Mouse (Mus musculus): Measurements from ENCODE around the gene Ctcf.
A peak's percentile ranks its signal among the peaks of the same experiment; 100 is the strongest.

The Ctcf gene

DNA sequence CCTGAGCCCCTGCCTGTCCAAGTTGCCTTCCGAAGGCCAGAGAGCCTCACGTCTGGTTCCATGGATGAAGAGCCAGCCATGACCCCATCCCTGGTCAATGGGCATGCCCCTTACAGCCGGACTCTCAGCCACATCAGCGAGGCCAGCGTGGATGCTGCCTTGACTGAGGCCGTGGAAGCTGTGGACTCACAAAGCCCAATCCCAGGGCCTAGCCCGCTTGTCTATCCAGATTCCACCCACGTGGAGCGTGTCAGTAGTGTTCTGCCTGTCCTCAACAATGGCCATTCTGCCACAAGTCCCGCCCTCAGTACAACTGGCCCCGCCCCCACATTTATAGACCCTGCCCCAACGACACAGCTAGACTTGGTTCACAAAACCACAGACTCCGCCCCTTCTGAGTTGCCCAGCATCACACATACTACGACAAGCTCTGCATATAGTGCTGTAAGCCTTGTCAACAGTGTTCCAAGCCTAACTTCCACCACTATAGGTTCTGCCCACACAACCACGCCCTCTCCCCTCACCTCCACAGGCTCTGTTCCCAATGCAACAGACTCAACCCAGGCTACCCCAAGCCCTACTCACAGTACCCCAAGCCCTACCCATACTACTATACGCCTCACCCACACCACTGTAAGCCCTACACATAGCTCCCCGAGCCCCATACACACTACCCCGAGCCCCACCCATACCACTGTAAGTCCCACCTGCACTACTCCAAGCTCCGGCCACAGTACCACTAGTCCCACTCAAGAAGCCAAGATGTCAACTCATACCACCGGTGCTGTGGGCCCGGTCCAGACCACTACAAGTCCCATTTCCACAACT is 18.7 kb upstream of the Ctcf start:
- DNase-seq (ENCODE audit: low read depth, low spot score): no peak

DNA sequence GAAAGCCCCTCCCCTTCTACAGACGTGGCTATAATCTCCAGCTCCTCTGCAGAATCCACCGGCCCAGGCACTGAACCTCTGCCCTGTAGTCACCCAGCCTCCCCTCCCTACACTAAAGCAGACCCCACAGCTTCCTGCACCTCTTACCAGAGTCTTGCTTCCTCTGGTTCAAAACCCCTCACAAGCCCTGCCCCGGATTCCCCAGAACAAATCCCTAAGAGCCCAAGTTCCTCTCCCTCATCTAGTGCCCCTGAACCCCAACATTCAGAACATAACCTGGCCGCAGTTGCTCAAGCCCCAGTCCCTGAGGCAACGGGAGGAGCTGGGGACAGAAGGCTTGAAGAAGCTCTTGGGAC is 18.1 kb upstream of the Ctcf start:
- no peak for DNase-seq (ENCODE audit: low read depth, low spot score)

DNA sequence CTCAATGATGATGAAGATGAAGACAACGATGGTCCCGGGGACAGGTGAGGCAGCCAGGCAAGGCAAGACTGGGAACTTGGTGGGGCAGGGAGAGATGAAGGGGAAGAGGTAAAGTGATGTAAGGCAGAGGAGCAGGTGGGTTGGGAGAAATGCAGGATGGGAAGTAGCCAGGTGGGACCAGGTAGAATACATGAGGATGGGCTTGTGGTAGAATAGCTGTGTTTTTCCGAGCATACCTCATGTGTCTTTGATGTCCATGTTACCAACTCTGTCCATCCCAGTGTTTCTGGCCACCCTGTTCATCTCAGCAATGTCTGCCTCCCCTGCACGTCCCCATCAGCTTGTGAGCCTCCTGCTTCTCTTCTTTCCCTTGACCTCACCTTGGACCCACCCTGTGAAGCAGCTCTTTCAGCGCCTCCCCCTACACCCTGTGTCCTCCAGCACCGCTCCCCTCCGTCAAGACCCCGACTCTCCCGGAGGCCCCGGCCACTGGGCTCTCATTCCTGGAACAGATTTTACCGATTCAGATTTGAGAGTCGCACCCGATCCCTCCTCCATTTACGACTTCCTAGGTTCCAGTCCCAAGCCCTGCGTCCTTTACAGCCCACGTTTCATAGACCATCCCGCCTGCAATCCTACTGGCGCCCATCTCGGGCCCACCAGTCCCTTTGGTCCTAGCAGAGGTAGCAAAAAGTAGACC is 17.3 kb upstream of the Ctcf start:
- DNase-seq (ENCODE audit: low read depth, low spot score): no peak

DNA sequence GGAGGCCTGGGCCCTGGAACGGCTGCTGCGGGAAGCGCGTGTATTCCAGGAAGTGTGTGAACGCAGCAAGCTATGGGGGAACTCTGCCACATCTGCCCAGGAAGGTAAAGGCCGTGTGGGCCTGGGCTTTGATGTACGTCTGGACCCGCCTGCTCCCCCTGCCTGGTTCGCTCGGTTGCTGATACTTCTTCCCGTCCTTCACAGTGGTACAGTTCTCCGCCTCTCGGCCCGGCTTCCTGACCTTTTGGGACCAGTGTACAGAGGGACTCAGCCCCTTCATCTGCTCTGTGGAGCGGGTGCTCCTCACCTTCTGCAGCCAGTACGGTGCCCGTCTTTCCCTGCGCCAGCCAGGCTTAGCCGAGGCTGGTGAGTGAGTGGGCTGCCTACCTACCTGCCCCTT is 16.2 kb upstream of the Ctcf start:
- no peak for DNase-seq (ENCODE audit: low read depth, low spot score)

DNA sequence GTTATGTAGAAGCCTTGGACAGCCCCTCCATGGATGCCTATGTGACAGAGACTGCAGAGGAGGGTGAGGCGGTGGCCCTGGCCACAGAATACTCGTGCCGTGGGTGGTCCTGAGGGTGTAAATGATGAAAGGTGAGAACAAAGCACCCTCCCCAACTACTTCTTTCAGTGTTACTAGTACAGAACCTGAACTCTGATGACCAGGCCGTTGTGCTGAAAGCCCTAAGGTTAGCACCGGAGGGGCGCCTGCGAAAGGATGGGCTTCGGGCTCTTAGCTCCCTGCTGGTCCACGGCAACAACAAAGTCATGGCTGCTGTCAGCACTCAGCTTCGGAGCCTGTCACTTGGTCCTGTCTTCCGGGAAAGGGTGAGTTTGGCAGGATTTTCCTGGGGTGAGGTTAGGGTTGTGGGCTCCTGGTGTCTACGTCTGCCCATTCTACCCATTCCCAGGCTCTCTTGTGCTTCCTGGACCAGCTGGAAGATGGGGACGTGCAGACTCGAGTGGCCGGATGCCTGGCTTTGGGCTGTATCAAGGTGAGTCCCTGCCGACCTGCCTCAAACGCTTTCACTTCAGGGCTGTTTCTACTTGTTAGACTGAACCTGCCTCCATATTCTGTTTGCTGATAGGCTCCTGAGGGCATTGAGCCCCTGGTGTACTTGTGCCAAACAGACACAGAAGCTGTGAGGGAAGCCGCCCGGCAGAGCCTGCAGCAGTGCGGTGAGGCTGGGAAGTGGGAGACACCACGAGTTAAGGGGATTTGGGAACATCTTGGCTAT is 15.2 kb upstream of the Ctcf start:
- DNase-seq (ENCODE audit: low read depth, low spot score): no peak

DNA sequence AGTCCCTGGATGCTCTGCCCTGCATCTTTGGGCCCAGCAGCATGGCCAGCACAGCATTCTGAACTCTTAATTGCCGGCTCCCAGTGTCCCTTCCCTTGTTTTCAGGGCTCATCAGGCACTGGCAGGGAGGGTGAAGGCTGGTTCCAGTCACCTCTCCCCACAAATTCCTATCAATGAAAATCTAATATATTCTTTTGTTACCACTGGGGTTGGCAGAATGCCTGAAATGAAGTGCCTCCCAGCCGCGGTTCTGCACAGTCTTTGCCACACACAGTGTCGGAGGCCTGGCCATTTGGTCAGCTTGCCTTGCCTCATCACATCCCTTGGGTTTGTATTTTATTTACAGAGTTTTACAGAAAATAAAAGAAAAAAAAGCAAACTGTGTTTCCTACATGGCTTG is 14.5 kb upstream of the Ctcf start:
- no peak for DNase-seq (ENCODE audit: low read depth, low spot score)

DNA sequence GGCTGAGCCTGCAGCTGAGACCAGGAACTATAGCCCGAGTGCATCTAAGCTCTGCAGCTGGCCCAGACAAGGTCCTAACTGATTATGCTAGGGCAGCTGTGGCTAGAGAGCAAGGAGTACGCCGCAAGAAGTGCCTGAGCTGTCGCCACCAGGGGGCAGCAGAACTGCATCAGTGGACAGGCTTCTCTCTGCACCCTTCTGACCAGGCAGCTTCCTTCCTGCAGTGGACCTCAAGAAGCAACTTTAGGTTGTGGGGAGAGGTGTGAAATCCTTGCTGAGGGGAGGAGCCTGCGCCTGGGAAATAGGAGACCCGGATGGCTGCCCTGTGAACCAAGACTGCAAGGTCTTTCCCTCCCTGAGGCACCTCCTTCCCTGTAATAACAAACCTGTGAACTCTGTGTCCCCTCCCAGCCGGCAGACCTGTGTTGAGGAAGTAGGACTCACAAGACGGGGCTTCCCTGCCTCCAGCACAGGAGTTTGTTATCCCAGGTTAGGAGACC is 13.9 kb upstream of the Ctcf start:
- DNase-seq (ENCODE audit: low read depth, low spot score): peak; percentile 78

DNA sequence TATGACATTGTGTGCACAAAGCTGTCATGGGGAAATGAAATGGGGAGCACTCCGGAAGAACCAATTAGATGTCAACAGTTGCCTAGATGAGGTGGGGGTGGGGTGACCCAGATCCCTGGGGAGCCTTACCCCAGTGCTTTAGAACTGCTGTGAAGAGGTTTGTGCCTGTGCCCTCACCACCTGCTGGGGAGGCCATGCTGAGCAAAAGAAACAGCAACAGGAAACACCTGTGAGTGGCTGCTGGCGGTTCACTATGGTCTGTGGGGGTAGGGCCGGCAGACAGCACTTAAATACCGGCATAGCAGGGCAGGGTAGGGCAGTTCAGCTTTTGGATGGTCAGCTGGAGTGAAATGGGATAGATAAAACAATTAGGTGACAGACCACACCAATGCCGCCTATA is 13.2 kb upstream of the Ctcf start:
- DNase-seq (ENCODE audit: low read depth, low spot score): no peak

DNA sequence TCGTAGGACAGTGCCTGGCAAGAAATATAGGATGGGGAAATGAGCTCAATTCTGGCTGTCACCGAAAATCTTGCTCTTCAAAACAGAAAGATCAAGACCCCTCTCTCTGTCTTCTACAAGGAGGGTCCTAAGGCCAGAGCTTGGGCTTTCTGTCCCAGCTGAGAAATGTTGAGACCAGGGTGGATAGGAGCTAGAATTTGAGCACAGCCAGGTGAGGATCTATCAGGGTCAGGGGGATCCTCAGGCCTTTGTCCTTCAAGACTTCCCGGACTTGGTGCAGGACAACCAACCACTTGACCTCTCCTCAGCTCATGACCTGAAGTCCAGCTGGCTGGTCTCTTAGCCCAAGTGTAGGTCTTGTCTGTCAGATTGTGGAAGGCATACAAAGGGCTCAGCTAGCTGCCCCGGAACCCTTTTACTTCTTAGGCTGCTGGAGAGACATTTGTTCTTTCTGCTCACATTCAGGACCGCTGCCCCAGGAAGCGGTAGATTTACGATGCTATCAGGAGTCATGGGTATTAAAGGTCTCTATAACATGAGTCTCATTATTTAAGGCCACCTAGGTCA is 12.6 kb upstream of the Ctcf start:
- DNase-seq (ENCODE audit: low read depth, low spot score): no peak

DNA sequence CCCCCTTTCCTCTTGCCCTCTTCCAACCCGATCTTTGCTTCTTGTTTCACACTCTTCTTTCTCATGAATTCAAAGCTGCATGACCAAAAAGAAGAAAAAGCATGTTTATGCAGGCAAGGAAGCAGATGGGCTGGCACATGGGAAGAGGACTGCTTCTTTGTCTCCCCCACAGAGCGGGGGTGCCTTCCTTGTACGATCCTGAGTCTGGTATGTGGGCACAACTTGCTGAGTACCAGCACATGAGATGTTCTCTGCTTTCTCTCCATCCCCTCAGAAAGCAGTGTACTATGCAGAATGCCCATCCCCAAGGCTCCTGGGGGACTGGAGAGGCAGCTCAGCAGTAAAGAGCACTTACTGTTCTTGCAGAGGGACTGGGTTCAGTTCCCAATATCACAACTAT is 12.0 kb upstream of the Ctcf start:
- no peak for DNase-seq (ENCODE audit: low read depth, low spot score)

DNA sequence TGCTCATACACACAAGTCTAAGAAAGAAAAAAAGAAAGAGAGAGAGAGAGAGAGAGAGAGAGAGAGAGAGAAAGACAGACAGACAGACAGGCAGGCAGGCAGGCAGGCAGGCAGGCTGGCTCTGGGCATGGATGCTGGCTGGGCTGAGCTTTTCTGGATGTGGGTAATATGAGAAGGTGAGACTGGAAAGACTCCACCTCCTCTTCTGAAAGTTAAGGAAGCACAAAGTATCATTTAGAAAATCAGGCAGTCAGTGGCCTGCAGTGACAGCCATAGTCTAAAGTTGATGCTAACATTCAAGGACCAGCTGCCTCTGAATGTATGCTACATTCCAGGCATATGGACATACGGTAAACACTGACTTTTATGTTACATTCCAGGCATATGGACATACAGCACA is 11.5 kb upstream of the Ctcf start:
- no peak for DNase-seq (ENCODE audit: low read depth, low spot score)

DNA sequence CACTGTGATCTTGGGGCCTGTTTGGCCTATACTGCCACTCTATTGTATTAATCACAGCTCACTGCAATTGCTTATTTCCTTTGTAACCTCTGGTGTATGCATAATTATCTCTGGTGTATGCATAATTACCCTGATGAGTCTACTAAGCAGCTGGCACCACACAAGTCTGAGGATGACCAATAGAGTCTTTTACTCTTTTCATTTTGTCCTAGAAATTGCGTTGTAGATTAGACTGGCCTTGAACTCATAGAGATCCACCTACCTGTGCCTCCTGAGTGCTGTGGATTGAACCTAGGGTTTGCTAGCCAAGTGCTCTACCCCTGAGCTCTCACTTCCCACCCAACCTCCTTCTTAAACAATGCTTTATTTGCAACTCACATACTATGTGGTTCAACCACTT is 10.3 kb upstream of the Ctcf start:
- no peak for DNase-seq (ENCODE audit: low read depth, low spot score)

DNA sequence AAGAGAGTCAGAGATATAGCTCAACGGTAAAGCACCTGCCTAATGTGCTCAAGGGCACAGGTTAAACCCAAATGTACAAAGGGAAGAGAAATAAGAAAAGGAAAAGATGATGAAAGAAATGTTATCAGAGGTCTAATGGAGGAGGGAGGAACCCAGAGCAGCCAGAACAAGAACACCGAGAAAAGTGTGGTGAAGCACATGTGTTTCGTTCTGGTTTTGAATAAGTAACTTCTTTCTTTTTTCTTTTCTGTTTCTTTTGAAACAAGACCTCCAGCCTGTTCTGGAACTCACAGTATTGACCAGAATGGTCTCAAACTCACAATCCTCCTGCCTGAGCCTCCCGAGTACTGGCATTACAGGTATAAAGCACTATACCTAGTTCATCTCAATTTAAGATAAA is 7.0 kb upstream of the Ctcf start:
- no peak for DNase-seq (ENCODE audit: low read depth, low spot score)

DNA sequence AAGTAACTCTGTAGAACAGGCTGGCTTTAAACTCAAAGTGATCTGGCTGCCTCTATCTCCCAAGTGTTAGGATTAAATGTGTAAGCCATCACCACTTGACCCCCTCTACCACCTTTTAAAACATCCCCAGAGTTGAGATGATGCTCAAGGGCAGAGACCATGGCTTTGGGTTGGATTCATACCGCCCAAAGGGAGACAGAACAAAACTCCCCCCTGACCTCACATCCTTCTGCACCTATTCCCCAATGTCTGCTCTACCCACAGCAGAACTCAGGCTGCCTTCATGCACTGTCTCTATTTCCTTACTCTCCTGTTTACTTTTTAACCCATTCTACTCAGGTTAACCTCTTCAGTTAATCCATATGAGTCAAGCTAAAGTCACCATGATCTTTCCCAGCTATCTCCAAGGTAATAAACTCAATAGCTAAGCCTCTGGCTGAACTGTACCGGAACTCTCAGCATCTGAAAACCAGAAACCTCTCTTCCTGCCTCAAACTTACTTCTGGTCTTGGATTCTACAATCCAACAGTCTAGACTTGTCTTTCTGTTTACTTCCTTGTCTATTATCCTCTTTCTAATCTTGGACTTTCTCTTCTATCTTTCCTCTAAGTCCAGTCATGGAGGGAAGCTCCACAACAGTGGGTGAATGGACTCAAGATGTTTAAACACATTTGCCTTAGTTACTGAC is 1.5 kb upstream of the Ctcf start:
- DNase-seq (ENCODE audit: low read depth, low spot score): no peak

DNA sequence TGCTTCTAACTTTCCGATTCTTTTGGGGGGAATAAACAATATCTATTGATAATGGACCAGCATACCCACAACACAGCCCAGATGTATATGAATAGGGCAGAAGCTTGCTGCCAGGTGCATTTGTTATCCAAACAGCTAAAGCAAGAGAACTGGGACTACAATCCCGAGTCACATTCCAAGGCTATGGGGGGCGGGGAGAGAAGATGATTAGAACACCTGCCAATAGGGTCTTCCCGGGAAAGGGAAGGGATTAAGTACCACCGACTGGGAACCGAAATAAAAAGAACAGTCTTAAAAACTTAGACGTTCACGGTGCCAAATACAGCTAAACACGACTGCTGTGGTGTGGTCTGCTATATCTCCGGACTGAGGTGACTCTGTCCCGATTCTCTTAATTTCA is 887 bp upstream of the Ctcf start:
- no peak for DNase-seq (ENCODE audit: low read depth, low spot score)

DNA sequence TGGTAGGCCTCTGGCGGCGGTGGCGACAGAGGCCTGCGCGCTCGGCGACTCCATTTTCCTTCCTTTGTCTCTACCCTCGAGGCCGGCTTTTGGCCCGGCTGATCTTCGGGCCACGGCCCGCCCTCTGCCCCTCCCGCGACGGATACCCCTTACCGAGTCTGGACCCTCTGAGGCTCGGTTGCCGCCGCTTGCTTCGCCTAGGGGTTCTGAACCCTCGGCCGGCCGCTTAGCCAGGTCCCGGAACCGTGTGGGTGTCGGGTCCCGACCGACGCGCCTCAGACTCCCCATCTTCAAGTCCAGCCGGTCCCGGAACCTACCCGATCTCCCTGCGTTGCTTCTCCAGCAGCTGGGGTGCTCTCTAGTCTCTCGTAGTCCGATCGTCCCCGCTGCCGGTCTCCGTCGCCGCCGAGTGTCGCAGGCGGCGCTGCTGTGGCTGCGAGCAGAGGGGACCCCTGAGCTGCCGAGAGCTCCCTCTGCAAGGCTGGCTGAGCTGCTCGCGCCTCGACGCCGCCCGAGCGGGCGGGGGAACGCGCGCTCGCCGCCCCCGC is 669 bp downstream of the Ctcf start, which contains the start of gene Agrp:
TSS of gene Agrp (minus strand) at position 431 of the 548 bp plus-strand sequence.
- peak; percentile 34 for DNase-seq (ENCODE audit: low read depth, low spot score)

DNA sequence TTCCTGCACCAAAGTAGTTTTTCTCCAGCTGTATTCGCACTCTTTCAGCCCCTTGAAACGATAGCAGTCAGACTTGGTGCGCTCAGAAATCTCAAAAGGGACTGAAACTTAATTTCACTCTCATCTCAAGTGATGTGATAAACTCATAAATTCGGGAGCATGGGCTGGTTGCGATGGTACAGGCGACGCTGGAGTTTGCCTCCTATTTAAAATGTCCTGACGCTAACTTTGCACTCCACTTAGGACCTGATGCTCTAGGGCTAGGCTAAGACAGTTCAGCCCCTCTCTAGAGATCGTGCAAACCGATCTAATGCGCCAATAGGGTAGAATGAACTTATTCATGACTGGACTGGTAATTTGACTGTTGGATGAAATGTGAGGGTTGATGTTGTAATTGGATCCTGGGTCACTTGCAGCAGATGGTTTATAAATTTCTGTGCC is 1.3 kb downstream of the Ctcf start:
- DNase-seq (ENCODE audit: low read depth, low spot score): peak; percentile 35

DNA sequence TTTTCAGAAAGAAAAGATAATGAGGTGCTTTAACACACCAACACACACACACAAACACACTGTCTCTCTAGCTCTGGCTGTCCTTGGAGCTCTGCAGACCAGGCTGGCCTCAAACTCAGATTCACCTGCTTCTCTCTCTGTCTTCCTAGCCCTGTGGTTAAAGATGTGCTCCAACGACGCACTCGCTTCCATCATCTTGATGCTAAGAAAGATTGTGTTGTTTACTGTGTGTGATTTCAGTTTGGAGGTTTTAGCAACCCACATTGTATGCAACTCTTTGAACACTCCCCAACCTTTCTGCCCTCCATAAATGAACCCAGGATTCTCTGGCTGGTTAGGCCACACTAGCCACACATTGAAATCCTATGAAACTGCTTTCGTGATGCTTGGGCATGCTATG is 2.1 kb downstream of the Ctcf start:
- DNase-seq (ENCODE audit: low read depth, low spot score): no peak

DNA sequence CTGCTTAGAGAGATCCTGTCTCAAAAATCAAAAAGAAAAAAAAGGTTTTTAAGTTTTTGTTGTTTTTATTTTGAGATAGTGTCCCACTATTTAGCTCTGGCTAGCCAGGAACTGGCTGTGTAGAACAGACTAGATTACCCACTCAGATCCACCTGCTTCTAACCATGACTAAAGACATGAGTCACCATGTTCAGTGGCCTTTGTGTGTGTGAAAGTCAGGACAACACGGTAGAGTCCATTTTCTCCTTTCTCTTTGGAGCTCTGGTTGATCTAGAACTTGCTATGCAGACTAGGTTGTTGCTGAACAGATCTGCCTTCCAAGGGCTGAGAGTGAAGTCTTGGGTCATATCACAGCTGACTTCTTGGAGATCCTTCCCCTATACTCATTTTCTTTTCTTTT is 3.5 kb downstream of the Ctcf start:
- DNase-seq (ENCODE audit: low read depth, low spot score): no peak

DNA sequence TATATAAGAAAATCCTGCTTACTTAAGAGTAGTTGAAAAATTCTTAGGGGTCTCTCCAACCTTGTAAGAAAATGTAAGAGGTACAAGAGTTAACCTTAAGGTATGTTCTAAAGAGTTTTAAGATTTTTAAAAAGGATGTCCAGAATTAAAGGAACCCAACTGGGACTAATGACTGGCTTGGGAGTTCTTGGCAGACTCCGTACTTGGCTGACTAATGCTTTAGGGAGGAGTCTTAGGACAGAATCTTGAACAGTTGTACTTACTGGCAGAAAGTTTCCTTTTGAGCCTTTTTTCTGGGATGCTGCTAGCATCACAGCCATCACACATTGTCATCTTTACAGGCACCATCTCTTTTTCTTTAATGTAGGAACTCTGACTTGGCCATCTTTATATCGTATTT is 4.1 kb downstream of the Ctcf start:
- DNase-seq (ENCODE audit: low read depth, low spot score): no peak

DNA sequence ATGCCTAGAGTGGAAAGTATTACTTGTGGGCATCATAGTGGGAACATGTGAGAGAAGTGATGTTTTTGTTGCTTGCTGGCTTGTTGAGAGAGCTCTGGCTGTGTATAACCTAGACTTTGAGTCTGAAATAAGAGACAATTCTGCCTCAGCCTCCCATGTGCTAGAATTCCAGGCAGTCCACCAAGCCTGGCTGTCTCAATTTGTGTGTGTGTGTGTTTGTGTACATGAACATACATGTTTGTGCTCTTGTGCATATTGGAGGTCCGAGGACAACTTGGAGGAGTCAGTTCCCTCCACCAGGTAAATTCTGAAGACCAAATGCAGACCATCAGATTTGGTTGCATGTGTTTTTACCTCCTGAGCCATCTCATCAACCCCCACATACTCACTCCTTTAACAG is 8.8 kb downstream of the Ctcf start:
- DNase-seq (ENCODE audit: low read depth, low spot score): no peak
